Comparison of ENCODE assay signal across 8 mouse cellular contexts in genomic region chr10:122894555-122895069, GRCm38 (mm10).
DNase-seq lines count a peak whose midpoint lies in the region; ATAC-seq and TF ChIP-seq lines count a peak whose summit lies in the region.

No protein-coding gene starts in this region.

- H3K36me3 ChIP-seq in hindbrain, postnatal 0 days (ENCODE audit: insufficient read depth, low read length) = no peaks in the 10 kb centered on the region
- no peaks in the 10 kb centered on the region for H3K36me3 ChIP-seq in stomach, embryonic 14.5 days (ENCODE audit: control insufficient read depth, insufficient read depth, low read length)

- no peaks in the 10 kb centered on the region for H3K27me3 ChIP-seq in hindbrain, postnatal 0 days (ENCODE audit: insufficient read depth, low read length)
- H3K27me3 ChIP-seq in stomach, embryonic 14.5 days (ENCODE audit: control insufficient read depth, insufficient read depth, low read length) = no peaks in the 10 kb centered on the region

- H3K27ac ChIP-seq in hindbrain, postnatal 0 days = peak overlapping the region; percentile 55; the same call in 1 of the 2 replicates
- H3K27ac ChIP-seq in stomach, embryonic 14.5 days (ENCODE audit: low read length) = peak overlapping the region; percentile 10; the same call in 1 of the 2 replicates

- peak; percentile 11 to 40 for DNase-seq in spleen, postnatal 36 days (ENCODE audit: low spot score in 2 of 2)
- no peak for DNase-seq in spleen, postnatal 14 days (ENCODE audit: low spot score in 2 of 2)
- DNase-seq in cerebellum, postnatal 10 days = peak; percentile 92
- DNase-seq in gastrocnemius, postnatal 36 days = peak; percentile 55 to 59
- DNase-seq in hindbrain, postnatal 0 days (ENCODE audit: low spot score) = peak; percentile 79
- DNase-seq in lung, adult 2 months = peak; percentile 85
- DNase-seq in urinary bladder, adult 18-20 months (ENCODE audit: low spot score in 2 of 2) = no peak

- H3K4me1 ChIP-seq in hindbrain, postnatal 0 days (ENCODE audit: insufficient read depth, low read length) = peaks cover 9% of the 10 kb centered on the region; the same call in 1 of the 2 replicates
- peaks cover 5% of the 10 kb centered on the region for H3K4me1 ChIP-seq in lung, adult 2 months (ENCODE audit: control insufficient read depth, insufficient read depth, low read length)
- peaks cover 14% of the 10 kb centered on the region; the same call in 1 of the 2 replicates for H3K4me1 ChIP-seq in stomach, embryonic 14.5 days (ENCODE audit: control insufficient read depth, insufficient read depth, low read length)

- 0 out of 2 replicates have a peak overlapping the region, but pooled peaks have one; percentile 4 for H3K4me2 ChIP-seq in hindbrain, postnatal 0 days (ENCODE audit: low read depth, low read length)
- H3K4me2 ChIP-seq in stomach, embryonic 14.5 days (replicated peaks; ENCODE audit: low read depth, low read length) = no peak overlapping the region

- peak; percentile 78 for ATAC-seq in hindbrain, postnatal 0 days
- ATAC-seq in stomach, embryonic 14.5 days (ENCODE audit: insufficient number of reproducible peaks, insufficient read depth, low FRiP score, low read depth) = peak; percentile 48

- 27% methylated on average over 12 of the region's 12 CpGs for WGBS in hindbrain, postnatal 0 days
- WGBS in lung, adult 2 months = 22% methylated on average over 12 of the region's 12 CpGs
- WGBS in stomach, embryonic 14.5 days = 70% methylated on average over 12 of the region's 12 CpGs

- intact Hi-C loops in gastrocnemius, postnatal 36 days (cut with DNase I) = loop anchor here (5.0 kb wide), 2 partner anchors 77 to 88 kb away; no protein-coding TSS in a partner anchor

- no peak for TF ChIP-seq CTCF in hindbrain, postnatal 0 days (IDR thresholded peaks at IDR 0.05; ENCODE audit: low read depth)
- no peak for TF ChIP-seq CTCF in lung, adult 2 months (IDR thresholded peaks at IDR 0.05; ENCODE audit: insufficient read depth, low read length)

- no peak overlapping the region for H3K4me3 ChIP-seq in hindbrain, postnatal 0 days (ENCODE audit: low read length)
- no peak overlapping the region for H3K4me3 ChIP-seq in lung, adult 2 months (replicated peaks; ENCODE audit: extremely low read depth, low read depth, low read length)
- H3K4me3 ChIP-seq in stomach, embryonic 14.5 days (ENCODE audit: low read depth, low read length) = no peak overlapping the region

- H3K9me3 ChIP-seq in hindbrain, postnatal 0 days (ENCODE audit: low read length) = no peaks in the 10 kb centered on the region
- H3K9me3 ChIP-seq in stomach, embryonic 14.5 days (ENCODE audit: control insufficient read depth, low read depth, low read length) = no peaks in the 10 kb centered on the region

- 0 out of 2 replicates have a peak, but pooled peaks have one; percentile 23 for TF ChIP-seq POLR2A in lung, adult 2 months (IDR thresholded peaks at IDR 0.05; ENCODE audit: borderline replicate concordance, extremely low read depth, low read depth, low read length)

- H3K9ac ChIP-seq in hindbrain, postnatal 0 days (replicated peaks; ENCODE audit: low read length) = no peak overlapping the region
- no peak overlapping the region for H3K9ac ChIP-seq in stomach, embryonic 14.5 days (replicated peaks; ENCODE audit: low read depth, low read length)

Comparison
In these comparisons a context has a peak if more than half of its experiments do, and no peak if none do; other contexts are left out.
1. DNase-seq: peak in spleen, postnatal 36 days (2 of 2), cerebellum, postnatal 10 days (2 of 2), gastrocnemius, postnatal 36 days (2 of 2), hindbrain, postnatal 0 days (single experiment) and lung, adult 2 months (single experiment); none in spleen, postnatal 14 days (0 of 2) and urinary bladder, adult 18-20 months (0 of 2).